Mouse (Mus musculus) gastrocnemius, adult 2 months (tissue): ENCODE measurements around the gene Ddah2. TPM values are rescaled to one million over a fixed set of nuclear protein-coding genes. Genes with fewer than 3 reads are reported as not detected.

Experiments used
- DNase-seq: peaks from one replicate; pipeline ENCODE4 v3.0.0; 2022
- H3K27ac ChIP-seq: fragments of 200-600 bp; 2 replicates; pipeline ENCODE4 v1.8.1; 2022; ENCODE audit warnings: mild to moderate bottlenecking
- H3K4me3 ChIP-seq: fragments of 200-600 bp; 2 replicates; pipeline ENCODE4 v1.8.1; 2022; ENCODE audit warnings: mild to moderate bottlenecking, moderate library complexity
- CTCF ChIP-seq: fragments of 200-600 bp; IDR thresholded peaks from 2 replicates; pipeline ENCODE4 v1.8.1; 2022; ENCODE audit warnings: antibody characterized with exemption, mild to moderate bottlenecking, moderate library complexity
- intact Hi-C: fragments of 180-260 bp; cut with DNase I; formaldehyde crosslinking; loops from one replicate; pipeline ENCODE4 v1.15.1; 2025
- total RNA-seq, 2 experiments: library from RNA; stranded (reverse); gene quantifications; 2 replicates each; pipeline ENCODE4 v1.2.3; 2021

Gene Ddah2
- total RNA-seq, 2 experiments from 2014 or later: 6.9 to 9.3 TPM

DNA sequence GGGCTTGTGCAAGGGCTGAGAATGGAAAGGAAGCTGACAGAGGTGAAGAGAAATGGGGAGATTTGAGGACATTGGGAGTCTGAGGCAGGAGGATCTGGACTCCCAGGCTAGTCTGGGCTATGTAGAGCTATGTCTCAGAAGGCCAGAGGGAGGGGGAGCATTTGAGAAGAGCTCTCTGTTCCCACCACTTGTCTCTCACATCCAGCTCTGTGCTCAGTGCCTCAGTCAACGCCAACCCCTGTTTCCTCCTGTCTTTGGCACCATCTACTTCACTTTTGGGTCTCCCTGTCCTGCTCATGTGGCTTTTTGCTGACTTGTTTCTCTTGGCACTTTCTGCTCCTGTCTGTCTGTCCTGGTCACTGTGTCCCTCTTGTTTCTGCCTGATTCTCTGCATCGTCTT, 18.4 kb downstream of the Ddah2 start:
- H3K4me3 ChIP-seq: peak overlapping the region; percentile 70
- intact Hi-C loops: no loop called here
- peak overlapping the region; percentile 75 for H3K27ac ChIP-seq
- TF ChIP-seq CTCF: no peak
- no peak for DNase-seq

DNA sequence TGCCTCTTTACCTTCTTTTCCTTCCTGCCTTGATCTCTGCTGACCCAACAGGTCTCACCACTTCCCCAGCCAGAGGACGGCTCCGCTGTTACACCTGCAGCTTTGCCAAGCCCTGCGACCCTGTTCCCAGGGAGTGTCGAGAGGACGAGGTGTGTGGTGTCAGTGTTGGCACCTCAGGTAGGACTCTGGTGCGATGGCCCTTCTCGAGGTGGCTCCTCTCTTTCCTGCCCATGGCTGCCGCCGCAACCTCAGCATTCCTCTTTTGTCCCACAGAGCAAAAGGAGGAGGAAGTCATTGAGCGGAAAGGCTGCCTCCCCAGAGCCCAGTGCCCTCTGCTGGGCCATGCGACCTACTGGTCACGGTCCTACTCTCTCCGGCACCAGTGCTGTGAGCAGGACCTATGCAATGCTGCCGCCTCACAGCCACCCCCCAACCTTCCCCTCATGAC, 19.0 kb downstream of the Ddah2 start, which contains the start of gene Ly6g6d:
Gene Ly6g6d, minus strand, starts transcription at position 280 of the 448 bp plus-strand sequence.
- TF ChIP-seq CTCF: peak; percentile 63
- intact Hi-C loops: no loop called here
- H3K4me3 ChIP-seq: peak within 1 kb of the TSS; percentile 70
- peak within 1 kb of the TSS; percentile 75 for H3K27ac ChIP-seq
- peak; percentile 64 for DNase-seq

DNA sequence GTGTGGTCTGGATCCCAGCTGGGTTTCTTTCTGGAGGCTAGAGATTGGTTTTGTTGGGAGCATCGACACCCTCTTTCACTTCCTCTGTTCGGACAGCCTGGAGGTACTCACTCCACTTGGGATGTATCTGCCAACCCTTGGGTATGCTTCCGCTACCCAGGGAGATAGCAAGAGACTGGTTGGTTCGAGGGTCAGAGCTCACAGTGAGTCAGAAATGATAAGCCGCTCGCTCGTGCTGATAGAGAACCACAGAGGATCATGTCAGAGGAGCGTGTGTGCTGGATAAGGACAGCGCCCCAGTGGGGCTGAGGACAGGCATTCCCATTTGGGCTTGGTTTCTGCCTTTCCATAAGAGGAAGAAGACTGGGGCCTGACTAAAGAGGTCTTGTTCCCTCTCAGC, 20.9 kb downstream of the Ddah2 start:
- DNase-seq: no peak
- TF ChIP-seq CTCF: no peak
- intact Hi-C loops: no loop called here
- Histone ChIP-seq H3K27ac (no peak overlapping the region), H3K4me3 (no peak overlapping the region)

DNA sequence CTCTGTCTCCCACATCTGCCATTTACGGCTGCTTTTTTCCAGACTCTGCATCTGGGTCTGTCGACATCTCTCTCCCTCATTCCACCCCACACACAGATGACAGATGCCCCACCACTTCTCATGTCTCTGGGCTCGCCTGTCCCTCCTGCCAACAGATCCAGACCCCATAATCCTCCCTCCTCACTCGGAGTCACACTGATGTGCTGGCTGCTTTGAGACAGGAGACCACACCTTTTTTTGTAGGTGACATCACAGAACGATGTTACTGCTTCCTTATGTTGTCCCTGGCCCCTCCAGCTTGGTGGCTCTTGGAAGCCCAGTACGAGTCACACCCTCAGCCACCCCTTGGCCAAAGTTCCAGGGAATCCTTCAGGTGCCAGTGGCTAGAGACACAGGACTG, 21.4 kb downstream of the Ddah2 start:
- no peak overlapping the region for H3K27ac ChIP-seq
- intact Hi-C loops: no loop called here
- H3K4me3 ChIP-seq: no peak overlapping the region
- no peak for DNase-seq
- TF ChIP-seq CTCF: no peak

DNA sequence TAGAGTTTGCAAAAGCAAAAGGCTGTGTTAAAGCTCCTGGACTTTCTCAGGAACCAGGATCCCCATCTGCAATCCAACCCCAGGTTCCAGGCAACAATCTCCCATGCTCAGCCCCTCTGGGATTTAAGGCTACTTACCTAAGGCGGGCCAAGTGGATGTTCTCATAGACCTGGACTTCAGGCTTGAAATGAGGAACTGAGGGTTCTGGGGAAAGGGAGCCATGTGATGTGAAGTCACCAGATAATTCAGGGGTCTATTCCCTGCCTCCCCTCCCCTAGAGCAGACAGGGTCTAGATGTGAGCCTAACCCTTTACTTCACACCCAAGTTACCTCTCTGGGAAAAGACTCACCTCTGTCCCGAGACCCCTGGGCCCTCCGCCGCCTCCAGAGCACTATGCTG, 21.9 kb downstream of the Ddah2 start:
- H3K4me3 ChIP-seq: no peak overlapping the region
- no peak for DNase-seq
- TF ChIP-seq CTCF: no peak
- intact Hi-C loops: no loop called here
- no peak overlapping the region for H3K27ac ChIP-seq

DNA sequence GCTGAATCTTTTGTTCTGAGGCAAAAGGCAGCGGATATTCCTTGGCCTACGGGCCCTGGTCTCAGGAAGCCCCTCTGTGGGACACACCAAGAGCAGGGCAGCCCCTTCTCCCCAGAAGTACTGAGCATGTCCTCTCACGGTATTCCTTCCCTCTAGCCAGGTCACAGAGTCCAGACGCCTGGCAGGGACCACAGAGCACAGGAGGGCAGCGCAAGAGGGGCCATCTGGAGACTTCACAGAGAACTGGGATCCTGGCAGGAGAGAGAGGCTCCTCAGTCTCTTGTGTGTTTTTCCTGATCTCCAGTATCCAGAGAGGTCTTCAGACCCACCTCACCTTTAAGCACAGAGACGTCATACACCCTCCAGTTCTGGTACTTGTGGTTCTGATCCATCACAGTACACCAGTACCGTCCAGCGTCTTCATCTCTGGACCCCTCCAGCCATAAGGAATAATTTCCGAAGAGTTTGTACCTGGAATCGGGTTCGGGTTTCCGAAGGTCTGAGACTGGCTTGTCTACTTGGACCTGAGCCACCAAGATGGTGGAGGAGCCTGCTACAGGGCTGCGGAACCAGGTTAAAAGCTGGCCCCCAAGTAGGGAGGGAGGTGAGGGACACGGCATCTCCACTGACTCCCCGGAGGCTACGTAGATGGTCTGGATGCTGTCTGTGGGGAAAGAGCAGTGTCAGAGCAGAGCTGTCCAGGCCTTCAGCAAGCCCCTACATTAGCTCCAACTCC, 24.2 kb downstream of the Ddah2 start:
- intact Hi-C loops: no loop called here

DNA sequence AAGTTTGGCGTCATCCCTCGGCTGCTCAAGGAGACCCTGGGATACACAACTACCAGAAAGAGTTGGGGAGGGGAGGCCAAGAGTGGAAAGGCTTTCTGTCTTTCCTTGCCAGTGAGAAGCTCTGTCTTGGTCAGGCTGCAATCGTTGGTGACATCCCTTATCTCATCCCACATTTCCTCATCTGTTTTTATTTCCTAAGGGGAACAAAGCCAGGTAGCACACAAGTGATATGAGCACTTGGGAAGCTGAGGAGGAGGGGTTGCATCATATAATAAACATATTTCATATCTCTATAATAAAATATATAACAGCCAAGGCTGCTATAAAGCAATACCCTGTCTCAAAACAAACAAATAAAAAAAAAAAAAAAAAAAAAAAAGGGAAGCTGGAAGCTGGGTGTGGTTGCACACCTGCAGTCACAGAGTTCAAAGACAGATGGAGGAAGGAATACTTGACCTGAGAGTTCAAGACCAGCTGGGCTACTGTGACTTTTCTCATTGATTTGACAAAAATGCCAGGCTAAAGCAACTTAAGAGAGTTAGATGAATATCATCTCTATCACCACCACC, 25.2 kb downstream of the Ddah2 start:
- intact Hi-C loops: no loop called here
- no peak overlapping the region for H3K27ac ChIP-seq
- no peak for TF ChIP-seq CTCF
- H3K4me3 ChIP-seq: no peak overlapping the region
- DNase-seq: no peak

More for the DNA sequence above, 24.2 kb downstream of the Ddah2 start:
- H3K27ac ChIP-seq: no peak overlapping the region
- no peak for DNase-seq
- TF ChIP-seq CTCF: no peak
- no peak overlapping the region for H3K4me3 ChIP-seq

DNA sequence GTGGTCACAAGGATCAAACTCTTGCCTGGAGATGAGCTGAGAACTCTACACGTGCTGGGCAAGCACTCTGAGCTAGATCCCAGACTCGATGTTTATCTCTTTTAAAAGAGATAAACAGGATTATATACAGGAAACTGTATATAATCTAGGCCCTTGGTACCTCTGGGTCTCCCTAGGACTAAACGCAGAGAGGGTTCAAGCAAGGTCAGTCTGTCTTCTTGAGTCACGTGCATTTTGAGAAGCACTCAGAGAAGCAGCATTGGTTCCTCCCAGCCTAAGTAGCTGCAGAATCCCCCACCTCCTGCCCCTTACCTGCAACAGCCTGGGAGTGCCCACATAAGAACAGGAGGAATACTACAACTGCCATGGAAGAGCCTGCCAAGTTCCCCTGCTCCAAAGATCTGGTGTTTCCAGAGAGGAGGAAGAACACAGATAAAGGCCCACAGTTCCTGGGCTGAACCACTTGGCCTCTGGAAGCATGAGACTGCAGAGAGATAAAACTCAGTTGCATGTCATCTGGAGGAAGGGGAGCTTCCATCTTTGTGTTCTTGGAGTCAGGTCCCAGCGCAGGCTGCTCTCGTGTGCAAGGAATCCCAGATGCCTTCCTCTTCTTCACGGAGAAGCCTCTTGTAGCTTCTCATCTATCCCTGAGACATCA, 26.5 kb downstream of the Ddah2 start, which contains the start of gene Ly6g6f:
Gene Ly6g6f, minus strand, starts transcription at position 403 of the 658 bp plus-strand sequence.
- no peak for TF ChIP-seq CTCF
- no peak for DNase-seq
- Histone ChIP-seq H3K4me3 (no peak within 1 kb of the TSS), H3K27ac (no peak within 1 kb of the TSS)
- intact Hi-C loops: loop anchor here (5.0 kb wide), 1 partner anchor 63 kb away; no protein-coding TSS in a partner anchor

DNA sequence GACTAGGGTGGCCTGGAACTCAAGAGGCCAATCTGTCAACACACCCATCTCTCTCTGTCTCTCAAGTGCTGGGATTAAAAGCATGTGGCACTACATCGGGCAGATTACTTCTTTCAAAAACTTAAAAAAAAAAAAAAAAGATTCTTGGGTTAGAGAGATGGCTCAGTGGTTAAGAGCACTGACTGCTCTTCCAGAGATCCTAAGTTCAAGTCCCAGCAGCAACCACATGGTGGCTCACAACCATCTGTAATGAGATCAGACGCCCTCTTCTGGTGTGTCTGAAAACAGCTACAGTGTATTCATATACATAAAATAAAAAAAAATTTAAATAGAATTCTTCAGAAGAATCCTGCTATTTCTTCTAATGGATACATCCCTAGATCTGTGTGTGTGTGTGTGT, 29.3 kb downstream of the Ddah2 start:
- Histone ChIP-seq H3K4me3 (no peak overlapping the region), H3K27ac (no peak overlapping the region)
- peak; percentile 45 for TF ChIP-seq CTCF
- intact Hi-C loops: loop anchor here (5.0 kb wide), 1 partner anchor 66 kb away; no protein-coding TSS in a partner anchor
- no peak for DNase-seq

DNA sequence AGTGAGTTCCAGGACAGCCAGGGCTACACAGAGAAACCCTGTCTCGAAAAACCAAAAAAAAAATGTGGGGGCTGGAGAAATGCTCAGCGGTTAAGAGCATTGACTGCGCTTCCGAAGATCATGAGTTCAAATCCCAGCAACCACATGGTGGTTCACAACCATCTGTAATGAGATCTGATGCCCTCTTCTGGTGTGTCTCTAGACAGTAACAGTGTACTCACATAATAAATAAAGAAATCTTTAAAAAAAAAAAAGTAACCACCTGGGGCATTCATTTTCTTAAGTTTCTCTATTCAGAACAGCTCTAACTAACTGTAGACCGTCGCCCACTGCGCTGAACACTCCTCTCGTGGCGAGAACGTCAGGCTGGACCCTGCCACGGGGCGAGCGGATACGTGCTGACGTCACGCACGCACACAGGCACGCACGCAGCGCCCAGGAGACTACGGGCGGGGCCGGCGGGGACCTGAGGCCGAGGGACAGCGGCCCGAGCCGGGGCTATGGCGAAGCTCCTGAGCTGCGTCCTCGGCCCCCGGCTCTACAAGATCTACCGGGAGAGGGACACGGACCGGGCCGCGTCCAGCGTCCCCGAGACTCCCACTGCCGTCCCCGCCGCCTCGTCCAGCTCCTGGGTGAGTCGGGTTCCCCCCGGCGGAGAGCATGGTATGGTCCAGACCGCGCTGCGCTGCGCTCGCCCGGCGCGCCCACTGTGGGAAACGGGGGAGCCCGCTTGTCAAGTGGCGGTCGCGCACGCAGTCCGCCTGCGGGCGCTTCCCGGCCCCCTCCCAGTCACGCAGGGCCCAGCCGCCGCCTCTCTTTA, 30.2 kb downstream of the Ddah2 start, which contains the start of gene Abhd16a:
Gene Abhd16a, plus strand, starts transcription at position 439 of the 820 bp plus-strand sequence.
- intact Hi-C loops: loop anchor here (5.0 kb wide), 1 partner anchor 67 kb away; no protein-coding TSS in a partner anchor
- Histone ChIP-seq H3K27ac (peak within 1 kb of the TSS; percentile 100), H3K4me3 (peak within 1 kb of the TSS; percentile 87)
- peak; percentile 41 for TF ChIP-seq CTCF
- DNase-seq: peak; percentile 97

DNA sequence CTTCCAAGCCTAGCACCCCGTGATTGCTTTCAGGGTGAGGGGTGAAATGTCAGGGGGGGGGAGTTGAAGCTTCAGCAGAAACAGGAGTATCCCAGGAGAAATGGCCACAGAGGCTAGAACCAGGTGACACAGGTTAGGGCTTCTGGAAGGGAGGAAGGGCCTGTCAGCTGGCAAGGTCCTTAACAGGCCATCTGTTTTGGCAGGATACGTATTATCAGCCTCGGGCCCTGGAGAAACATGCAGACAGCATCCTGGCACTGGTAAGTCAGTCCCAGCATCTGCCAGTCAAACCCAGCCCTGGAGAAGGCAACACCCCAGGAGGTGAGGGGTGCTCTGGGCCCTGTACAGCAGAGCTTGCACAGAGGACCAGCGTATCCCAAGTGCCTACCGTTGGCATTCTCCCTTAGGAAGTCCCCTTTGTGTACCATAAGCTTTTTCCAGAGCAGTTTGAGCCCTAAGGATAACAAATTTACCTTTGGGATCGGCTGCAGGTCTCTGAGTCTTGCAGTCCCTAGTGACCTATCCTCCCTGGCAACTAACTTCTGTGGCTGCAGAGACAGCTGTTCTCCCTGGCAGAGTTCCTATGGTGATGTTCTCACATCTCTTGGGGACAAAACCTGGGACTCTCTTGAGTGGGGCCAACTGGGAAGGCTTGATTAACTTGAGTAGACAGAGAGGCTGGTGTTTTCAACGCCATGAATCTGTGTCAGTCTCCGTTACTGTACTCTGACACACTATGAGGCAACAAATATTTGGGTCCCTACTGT, 31.5 kb downstream of the Ddah2 start:
- TF ChIP-seq CTCF: no peak
- DNase-seq: peak; percentile 59

More for the DNA sequence above, 31.5 kb downstream of the Ddah2 start:
- peak overlapping the region; percentile 87 for H3K4me3 ChIP-seq
- peak overlapping the region; percentile 100 for H3K27ac ChIP-seq
- intact Hi-C loops: no loop called here
